Mouse (Mus musculus) heart, adult 18-20 months (tissue): ENCODE measurements around the gene Oasl2. TPM values are rescaled to one million over a fixed set of nuclear protein-coding genes. Genes with fewer than 3 reads are reported as not detected.

ENCODE experiments used
- microRNA-seq, 2 experiments: library from miRNA; unstranded; fragments of <30 nt; microRNA quantifications; one replicate each; pipeline ENCODE4 v1.2.0; 2022
- total RNA-seq, 2 experiments: library from RNA; stranded (reverse); gene quantifications; 2 replicates each; pipeline ENCODE4 v1.2.3; 2021

Oasl2 gene
- total RNA-seq, 2 experiments from 2014 or later, result 5.0 TPM

Small RNA genes lying within 50 kb of the gene (microRNA-seq; reads per million reads assigned to microRNA genes)
- 15.6 to 21.1 reads per million in 2 experiments for gene Mir6240

Other genes with a start within 250 kb of the Oasl2 start
- gene Trpv4, start 238.5 kb upstream of the Oasl2 start, total RNA-seq, result 1 to 10 TPM; 5.0 to 6.4 TPM
- gene Gltp, start 206.0 kb upstream of the Oasl2 start, total RNA-seq, result 10 to 100 TPM; 16.9 to 20.0 TPM
- 1 to 10 TPM; 4.1 to 4.6 TPM for gene Tchp, start 189.2 kb upstream of the Oasl2 start, total RNA-seq
- gene Ankrd13a, start 122.3 kb upstream of the Oasl2 start, total RNA-seq, result 10 to 100 TPM; 30.6 to 35.8 TPM
- 10 to 100 TPM; 20.7 to 26.7 TPM for gene Git2, start 121.4 kb upstream of the Oasl2 start, total RNA-seq
- gene 1500011B03Rik, start 73.5 kb upstream of the Oasl2 start, total RNA-seq, result 1 to 10 TPM; 4.0 to 4.5 TPM
- not detected for gene 4930519G04Rik, start 43.3 kb upstream of the Oasl2 start, total RNA-seq
- gene Gm9936, start 38.3 kb upstream of the Oasl2 start, total RNA-seq, result not detected
- under 1 TPM; 0.39 to 0.82 TPM for gene Oasl1, start 26.3 kb downstream of the Oasl2 start, total RNA-seq
- 10 to 100 TPM; 25.3 to 28.0 TPM for gene 2210016L21Rik, start 45.2 kb downstream of the Oasl2 start, total RNA-seq
- gene Hnf1a, start 74.2 kb downstream of the Oasl2 start, total RNA-seq, result not detected
- gene Sppl3, start 114.2 kb downstream of the Oasl2 start, total RNA-seq, result 10 to 100 TPM; 30.1 to 32.2 TPM
- gene Gm10401, start 201.4 kb downstream of the Oasl2 start, total RNA-seq, result not detected
- gene Acads, start 222.4 kb downstream of the Oasl2 start, total RNA-seq, result 100 to 1,000 TPM; 230 to 252 TPM
- 10 to 100 TPM; 19.3 to 20.2 TPM for gene Unc119b, start 238.0 kb downstream of the Oasl2 start, total RNA-seq